In genomic region chr11:71995968-71996511, GRCm38 (mm10) we compare ENCODE assay signal across 9 mouse cellular contexts. TPM values are rescaled to one million over a fixed set of nuclear protein-coding genes. Genes with fewer than 3 reads are reported as not detected.
DNase-seq lines count a peak whose midpoint lies in the region; ATAC-seq lines count a peak whose summit lies in the region.
"Had no signal": no experiment of that assay in that cellular context is flagged by ENCODE, and none has a peak within 500 bp of the region (broad histone marks: within the 10 kb centered on the region; RNA-seq: fewer than 3 reads in every experiment).

No protein-coding gene starts in this region.

- H3K9me3 ChIP-seq in intestine, embryonic 15.5 days = no peaks in the 10 kb centered on the region
- no peaks in the 10 kb centered on the region for H3K9me3 ChIP-seq in limb, embryonic 12.5 days
- H3K9me3 ChIP-seq in midbrain, embryonic 12.5 days = no peaks in the 10 kb centered on the region

- peak overlapping the region; percentile 43 for H3K4me2 ChIP-seq in intestine, embryonic 15.5 days (replicated peaks)
- H3K4me2 ChIP-seq in limb, embryonic 12.5 days = peak overlapping the region; percentile 17
- peak overlapping the region; percentile 34 for H3K4me2 ChIP-seq in midbrain, embryonic 12.5 days (replicated peaks)

- peak; percentile 92 for DNase-seq in NIH3T3 (ENCODE audit: low read depth)
- DNase-seq in embryo, embryonic 10.5 days (ENCODE audit: low spot score) = peak; percentile 79
- peak; percentile 98 for DNase-seq in heart, adult 11 months
- peak; percentile 61 for DNase-seq in testis, postnatal 14 days (ENCODE audit: low spot score)
- no peak for DNase-seq in cerebellum, adult 18-20 months

- H3K27ac ChIP-seq in intestine, embryonic 15.5 days = no peak overlapping the region
- H3K27ac ChIP-seq in limb, embryonic 12.5 days = 0 out of 2 replicates have a peak overlapping the region, but pooled peaks have one; percentile 42
- 0 out of 2 replicates have a peak overlapping the region, but pooled peaks have one; percentile 10 for H3K27ac ChIP-seq in midbrain, embryonic 12.5 days (replicated peaks)

- ATAC-seq in intestine, embryonic 15.5 days = peak; percentile 87
- no peak for ATAC-seq in limb, embryonic 12.5 days (ENCODE audit: insufficient number of reproducible peaks, insufficient read depth, low FRiP score, low TSS enrichment, low read depth)
- ATAC-seq in midbrain, embryonic 12.5 days (ENCODE audit: low FRiP score, low read depth) = peak; percentile 68

- H3K4me1 ChIP-seq in intestine, embryonic 15.5 days (replicated peaks) = 0 out of 2 replicates have a peak, but pooled peaks cover 5% of the 10 kb centered on the region
- H3K4me1 ChIP-seq in limb, embryonic 12.5 days (replicated peaks) = peaks cover 9% of the 10 kb centered on the region
- peaks cover 15% of the 10 kb centered on the region for H3K4me1 ChIP-seq in midbrain, embryonic 12.5 days

- no peaks in the 10 kb centered on the region for H3K36me3 ChIP-seq in intestine, embryonic 15.5 days
- H3K36me3 ChIP-seq in limb, embryonic 12.5 days = no peaks in the 10 kb centered on the region
- H3K36me3 ChIP-seq in midbrain, embryonic 12.5 days = no peaks in the 10 kb centered on the region

- H3K27me3 ChIP-seq in intestine, embryonic 15.5 days (replicated peaks) = no peaks in the 10 kb centered on the region
- no peaks in the 10 kb centered on the region for H3K27me3 ChIP-seq in limb, embryonic 12.5 days
- no peaks in the 10 kb centered on the region for H3K27me3 ChIP-seq in midbrain, embryonic 12.5 days

- H3K4me3 ChIP-seq in intestine, embryonic 15.5 days (replicated peaks) = no peak overlapping the region
- H3K4me3 ChIP-seq in limb, embryonic 12.5 days (replicated peaks) = no peak overlapping the region
- H3K4me3 ChIP-seq in midbrain, embryonic 12.5 days = no peak overlapping the region
- H3K4me3 ChIP-seq: erythroblast, embryonic 14.5 days had no signal

- no peak overlapping the region for H3K9ac ChIP-seq in intestine, embryonic 15.5 days
- H3K9ac ChIP-seq in limb, embryonic 12.5 days (replicated peaks) = no peak overlapping the region
- no peak overlapping the region for H3K9ac ChIP-seq in midbrain, embryonic 12.5 days (replicated peaks)

- WGBS in intestine, embryonic 15.5 days = 26% methylated on average over 9 of the region's 9 CpGs
- WGBS in limb, embryonic 12.5 days = 29% methylated on average over 9 of the region's 9 CpGs
- 22% methylated on average over 9 of the region's 9 CpGs for WGBS in midbrain, embryonic 12.5 days

RNA-seq across cellular contexts. Expression of gene Aipl1, which starts 41.3 kb away (rescaled TPM):
- polyA plus RNA-seq in intestine, embryonic 15.5 days (2015; fragmentation: Nextera tagmentation; extraction: Ambion mirVana) = 0.19 and 0.34 TPM in 2 replicates
- 0.31 and 0.32 TPM in 2 replicates for polyA plus RNA-seq in limb, embryonic 12.5 days (2016; fragmentation: Nextera tagmentation; extraction: Ambion mirVana)
- polyA plus RNA-seq in midbrain, embryonic 12.5 days (2016; fragmentation: Nextera tagmentation; extraction: Ambion mirVana) = 0.54 and 0.57 TPM in 2 replicates

RNA-seq across cellular contexts. Expression of gene Pimreg, which starts 45.8 kb away (rescaled TPM):
- polyA plus RNA-seq in intestine, embryonic 15.5 days (2015; fragmentation: Nextera tagmentation; extraction: Ambion mirVana) = 75.4 and 81.8 TPM in 2 replicates
- 133 and 138 TPM in 2 replicates for polyA plus RNA-seq in limb, embryonic 12.5 days (2016; fragmentation: Nextera tagmentation; extraction: Ambion mirVana)
- 158 and 166 TPM in 2 replicates for polyA plus RNA-seq in midbrain, embryonic 12.5 days (2016; fragmentation: Nextera tagmentation; extraction: Ambion mirVana)

Comparison
In these comparisons a context has a peak if more than half of its experiments do, and no peak if none do; other contexts are left out.
1. DNase-seq: peak in NIH3T3 (single experiment), embryo, embryonic 10.5 days (single experiment), heart, adult 11 months (single experiment) and testis, postnatal 14 days (single experiment); none in cerebellum, adult 18-20 months (0 of 2).
2. Peak in every context shown above with its lines, with median percentiles within 50 percentile points of each other: H3K4me2 ChIP-seq.